Mouse (Mus musculus): ENCODE data around the gene Krt86.

DNA sequence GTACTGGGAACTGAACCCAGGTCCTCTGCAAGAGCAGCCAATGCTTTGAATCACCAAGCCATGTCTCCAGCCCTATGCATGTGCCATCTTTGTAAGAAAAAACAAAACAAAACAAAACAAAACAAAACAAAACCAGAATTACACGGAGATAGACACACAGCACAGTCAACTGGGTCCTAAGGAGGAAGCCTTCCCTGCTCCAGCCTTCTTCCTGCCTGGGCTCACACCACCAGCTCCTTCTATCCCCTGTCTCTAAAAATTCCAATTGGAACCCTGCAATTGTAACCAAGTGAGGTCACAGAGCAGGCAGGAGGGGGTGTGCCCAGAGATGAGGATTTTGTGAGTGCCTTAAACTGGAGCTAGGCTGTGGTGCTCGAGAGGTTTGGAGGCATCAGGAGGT lies 25.8 kb upstream of the Krt86 start, which contains the start of gene Krt88:
- TF ChIP-seq CTCF (IDR thresholded peaks at IDR 0.05; ENCODE audit: low read depth) (no peak), EP300 (IDR thresholded peaks at IDR 0.05; ENCODE audit: low read depth) (no peak)

Measured in liver, postnatal 0 days (tissue).